Mouse (Mus musculus) Patski (cell line): ENCODE data around the gene Khdc4. TPM values are rescaled to one million over a fixed set of nuclear protein-coding genes. Genes with fewer than 3 reads are reported as not detected.

Experiments used
- ATAC-seq: fragments of 100-300 bp; one replicate; pipeline ENCODE4 v1.8.0; 2021
- CTCF ChIA-PET: fragments of 350-600 bp; sonication (Branson Sonifier 250); formaldehyde crosslinking; loops from one replicate; lab custom pipeline; 2022; ENCODE audit warnings: inconsistent platforms; lab: Charles Lee
- POLR2A ChIA-PET: fragments of 350-600 bp; sonication (Branson Sonifier 250); formaldehyde crosslinking; loops from one replicate; lab custom pipeline; 2022; ENCODE audit warnings: antibody characterized with exemption, inconsistent platforms; lab: Charles Lee
- DNase-seq: peaks from one replicate; pipeline ENCODE4 v3.0.0-alpha.2; 2011; ENCODE audit warnings: low read depth, low spot score
- H3K27me3 ChIP-seq: fragments of 371-371 bp; one replicate; pipeline ENCODE4 v1.5.1; 2021
- CTCF ChIP-seq: fragments of 100-300 bp; IDR thresholded peaks from one replicate; pipeline ENCODE4 v1.5.1; 2021
- in situ Hi-C: fragments of 300-500 bp; cut with MboI; formaldehyde crosslinking; loops from 3 replicates; pipeline ENCODE4 v1.11.1; 2018; ENCODE audit warnings: low pct_unique_long_range_greater_than_20kb, mixed read lengths
- polyA plus RNA-seq: library from polyadenylated mRNA; unstranded; gene quantifications from one replicate; pipeline ENCODE4 v1.2.3, GENCODE M21; 2021

Khdc4 gene
- polyA plus RNA-seq, 1 experiment from 2014 or later, result 112 TPM

DNA sequence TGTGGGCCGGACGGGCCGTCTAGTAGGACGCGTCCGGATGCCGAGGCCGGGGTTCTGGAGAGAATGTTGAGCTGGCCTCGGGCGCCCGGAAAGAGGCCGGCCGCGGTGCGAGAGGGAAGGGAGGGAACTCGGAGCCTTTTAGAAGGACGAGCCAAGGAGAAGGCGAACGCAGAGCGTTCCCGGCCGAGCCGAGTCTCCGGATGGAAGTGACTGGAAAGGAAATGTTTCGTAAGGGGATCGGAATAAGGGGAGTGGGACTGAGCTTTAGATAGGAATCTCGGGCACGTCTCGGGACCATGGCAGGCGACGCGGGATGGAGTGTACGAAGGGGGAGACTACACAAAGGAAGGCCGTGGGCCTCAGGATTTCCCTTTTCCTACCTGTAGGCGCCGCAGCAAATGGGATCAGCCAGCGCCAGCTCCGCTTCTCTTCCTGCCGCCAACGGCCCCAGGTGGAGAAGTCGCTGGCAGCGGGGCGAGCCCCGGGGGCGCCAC is 402 bp downstream of the Khdc4 start:
- in situ Hi-C loops, result loop anchor here (25.0 kb wide), 1 partner anchor 526 kb away; the partner anchor contains the start of genes Gba and Thbs3
- ATAC-seq (peak; percentile 51), DNase-seq (no peak)
- H3K27me3 ChIP-seq, result no peaks in the 10 kb centered on the region
- POLR2A ChIA-PET, result interaction anchor here (0.7 to 1.3 kb wide), 6 partner anchors 10 to 70 kb away, joined by 3 to 5 read pairs (median 3); no protein-coding TSS in a partner anchor
- CTCF ChIA-PET, result interaction anchor here (0.8 to 2.3 kb wide), 4 partner anchors 10 to 53 kb away, joined by 3 to 11 read pairs (median 4); no protein-coding TSS in a partner anchor
- TF ChIP-seq CTCF, result no peak

DNA sequence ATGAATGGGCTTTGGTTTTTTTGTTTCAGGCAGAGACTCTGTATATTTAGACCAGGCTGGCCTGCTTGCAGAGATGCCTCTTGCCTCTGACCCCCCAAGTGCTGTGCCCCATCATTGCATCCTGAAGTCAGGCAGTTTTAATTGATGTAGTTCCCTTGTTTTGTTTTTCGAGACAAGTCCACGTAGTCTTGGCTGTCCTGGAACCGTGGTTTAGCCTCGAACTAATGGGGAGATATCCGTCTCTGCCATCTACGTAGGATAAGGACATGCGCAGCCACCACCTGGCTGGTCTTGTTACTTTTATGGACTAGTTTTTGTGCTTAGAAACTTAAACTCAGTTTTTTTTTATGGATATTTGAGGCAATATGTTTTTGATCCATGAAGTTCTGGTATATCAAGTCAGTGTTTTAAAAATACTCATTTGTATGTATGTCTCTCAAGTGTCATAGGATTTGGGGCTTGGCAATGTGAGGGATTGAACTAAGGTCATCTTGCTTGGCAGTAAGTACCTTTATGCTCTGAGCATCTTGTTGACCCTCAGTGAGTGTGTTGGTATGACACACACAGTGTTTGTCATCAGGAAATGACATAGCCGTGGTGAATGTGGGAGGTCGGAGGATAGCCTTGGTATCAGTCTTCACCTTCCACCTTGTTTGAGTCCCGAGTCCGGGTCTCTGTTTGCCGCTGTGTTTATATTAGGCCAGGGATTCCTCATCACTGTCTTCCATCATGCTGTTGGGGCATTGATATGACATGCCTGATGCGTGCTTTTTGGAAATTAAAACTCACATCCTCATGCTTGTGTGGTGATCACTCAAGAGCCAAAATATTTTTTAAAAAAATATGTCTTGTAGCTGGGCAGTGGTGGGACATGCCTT is 1.4 kb downstream of the Khdc4 start:
- no peaks in the 10 kb centered on the region for H3K27me3 ChIP-seq
- ChIA-PET POLR2A (interaction anchor here (0.7 to 1.3 kb wide), 5 partner anchors 11 to 69 kb away, joined by 3 to 5 read pairs (median 3); no protein-coding TSS in a partner anchor), CTCF (interaction anchor here (0.7 to 2.1 kb wide), 4 partner anchors 10 to 169 kb away, joined by 3 to 6 read pairs (median 4); no protein-coding TSS in a partner anchor)
- TF ChIP-seq CTCF, result no peak
- in situ Hi-C loops, result loop anchor here (25.0 kb wide), 1 partner anchor 525 kb away; the partner anchor contains the start of genes Gba and Thbs3
- DNase-seq (no peak), ATAC-seq (no peak)

DNA sequence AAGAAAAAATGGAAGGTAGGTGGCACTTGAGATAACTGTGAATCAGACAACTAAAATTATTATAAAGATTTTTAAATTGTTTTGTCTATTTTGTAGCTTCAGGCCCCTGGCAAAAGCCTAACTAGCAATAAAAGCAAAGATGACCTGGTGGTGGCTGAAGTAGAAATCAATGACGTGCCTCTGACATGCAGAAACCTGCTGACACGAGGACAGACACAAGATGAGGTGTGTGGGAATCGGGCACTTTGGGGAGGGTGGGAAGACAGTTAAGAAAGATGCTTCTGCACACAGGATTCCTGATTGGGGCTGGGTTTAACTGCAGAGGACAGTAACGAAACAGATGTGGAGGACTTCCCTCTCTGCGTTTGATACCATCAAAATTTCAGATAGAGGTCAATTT is 3.5 kb downstream of the Khdc4 start:
- POLR2A ChIA-PET, result no interaction called here
- no peak for DNase-seq
- ATAC-seq, result no peak
- in situ Hi-C loops, result loop anchor here (25.0 kb wide), 1 partner anchor 523 kb away; the partner anchor contains the start of genes Gba and Thbs3
- TF ChIP-seq CTCF, result no peak
- CTCF ChIA-PET, result interaction anchor here (1.1 to 2.1 kb wide), 5 partner anchors 10 to 25 kb away, joined by 3 to 6 read pairs (median 4); no protein-coding TSS in a partner anchor
- no peaks in the 10 kb centered on the region for H3K27me3 ChIP-seq

DNA sequence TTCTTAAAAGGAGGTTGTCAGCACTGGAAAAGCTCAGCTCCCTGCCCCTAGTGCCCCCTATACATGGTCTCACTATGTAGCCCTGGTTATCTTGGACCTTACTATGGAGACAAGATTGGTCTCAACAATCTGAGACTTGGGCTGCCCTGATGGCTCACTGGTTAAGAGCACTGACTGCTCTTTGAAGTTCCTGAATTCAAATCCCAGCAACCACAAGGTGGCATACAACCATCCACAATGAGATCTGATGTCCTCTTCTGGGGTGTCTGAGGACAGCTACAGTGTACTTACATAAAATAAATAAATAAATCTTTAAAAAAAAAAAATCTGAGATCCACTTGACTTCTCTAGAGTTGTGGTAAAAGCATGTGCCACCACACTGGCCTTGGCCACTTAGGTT is 9.9 kb downstream of the Khdc4 start:
- in situ Hi-C loops, result loop anchor here (25.0 kb wide), 1 partner anchor 517 kb away; the partner anchor contains the start of genes Gba and Thbs3
- ATAC-seq, result no peak
- ChIA-PET POLR2A (no interaction called here), CTCF (interaction anchor here (1.2 to 1.4 kb wide), 2 partner anchors 29 to 57 kb away, joined by 3 to 6 read pairs; no protein-coding TSS in a partner anchor)
- H3K27me3 ChIP-seq, result no peaks in the 10 kb centered on the region
- peak; percentile 22 for TF ChIP-seq CTCF
- no peak for DNase-seq

DNA sequence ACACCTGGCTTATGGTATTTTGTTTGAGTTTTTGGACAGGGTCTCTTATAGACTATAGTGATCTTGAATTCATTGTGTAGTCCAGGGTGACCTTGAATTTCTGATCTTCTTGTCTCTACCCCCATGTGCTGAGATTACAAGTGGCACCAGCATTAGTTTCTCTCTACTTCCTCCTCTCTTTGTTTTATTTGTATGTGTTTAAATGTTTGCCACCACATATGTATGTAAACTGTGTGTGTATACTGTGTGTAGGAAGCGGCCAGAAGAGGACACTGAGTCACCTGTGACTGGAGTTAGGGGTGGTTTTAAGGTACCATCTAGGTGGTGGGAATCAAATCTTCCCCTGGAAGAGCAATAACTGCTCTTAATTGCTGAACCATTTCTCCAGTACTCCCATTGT is 12.4 kb downstream of the Khdc4 start:
- ATAC-seq (no peak), DNase-seq (no peak)
- ChIA-PET POLR2A (no interaction called here), CTCF (interaction anchor here (1.5 to 9.0 kb wide), 3 partner anchors 10 to 91 kb away, joined by 4 to 92 read pairs (median 4); partner anchors contain the start of gene Rit1)
- no peak for TF ChIP-seq CTCF
- in situ Hi-C loops, result loop anchor here (25.0 kb wide), 1 partner anchor 514 kb away; the partner anchor contains the start of genes Gba and Thbs3
- H3K27me3 ChIP-seq, result no peaks in the 10 kb centered on the region

DNA sequence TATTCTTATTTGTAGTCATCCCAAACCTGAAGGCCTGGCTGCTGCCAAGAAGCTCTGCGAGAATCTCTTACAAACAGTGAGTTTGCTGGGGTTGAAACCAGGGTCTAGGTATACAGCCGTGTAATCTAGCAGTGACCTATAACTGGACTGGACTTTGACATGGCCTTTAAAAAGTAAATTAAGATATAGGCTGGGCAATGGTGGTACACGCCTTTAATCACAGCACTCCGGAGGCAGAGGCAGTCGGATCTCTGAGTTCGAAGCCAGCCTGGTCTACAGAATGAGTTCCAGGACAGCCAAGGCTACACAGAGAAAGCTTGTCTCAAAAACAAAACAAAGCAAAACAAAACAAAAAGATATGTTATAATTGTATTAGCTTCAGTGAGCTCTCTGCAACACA is 13.2 kb downstream of the Khdc4 start:
- TF ChIP-seq CTCF, result no peak
- in situ Hi-C loops, result loop anchor here (25.0 kb wide), 1 partner anchor 513 kb away; the partner anchor contains the start of genes Gba and Thbs3
- ChIA-PET CTCF (interaction anchor here (1.0 to 9.0 kb wide), 4 partner anchors 10 to 91 kb away, joined by 3 to 92 read pairs (median 4); partner anchors contain the start of gene Rit1), POLR2A (no interaction called here)
- DNase-seq (no peak), ATAC-seq (no peak)
- no peaks in the 10 kb centered on the region for H3K27me3 ChIP-seq

DNA sequence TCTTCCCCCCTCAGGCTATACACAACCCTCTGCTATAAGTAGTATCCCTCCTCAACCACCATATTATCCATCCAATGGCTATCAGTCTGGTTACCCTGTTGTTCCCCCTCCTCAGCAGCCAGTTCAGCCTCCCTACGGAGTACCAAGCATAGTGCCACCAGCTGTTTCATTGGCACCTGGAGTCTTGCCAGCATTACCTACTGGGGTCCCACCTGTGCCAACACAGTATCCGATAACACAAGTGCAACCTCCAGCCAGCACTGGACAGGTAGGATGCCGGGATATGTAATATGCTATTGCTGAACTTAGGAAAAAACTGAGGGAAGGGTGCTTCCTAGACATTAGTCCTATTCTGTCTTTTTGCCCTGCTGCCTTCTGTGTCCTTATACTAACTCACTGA is 14.6 kb downstream of the Khdc4 start:
- DNase-seq (no peak), ATAC-seq (no peak)
- ChIA-PET CTCF (interaction anchor here (0.9 to 9.0 kb wide), 4 partner anchors 11 to 57 kb away, joined by 3 to 92 read pairs (median 3); partner anchors contain the start of gene Rit1), POLR2A (no interaction called here)
- TF ChIP-seq CTCF, result no peak
- in situ Hi-C loops, result no loop called here
- H3K27me3 ChIP-seq, result no peaks in the 10 kb centered on the region

DNA sequence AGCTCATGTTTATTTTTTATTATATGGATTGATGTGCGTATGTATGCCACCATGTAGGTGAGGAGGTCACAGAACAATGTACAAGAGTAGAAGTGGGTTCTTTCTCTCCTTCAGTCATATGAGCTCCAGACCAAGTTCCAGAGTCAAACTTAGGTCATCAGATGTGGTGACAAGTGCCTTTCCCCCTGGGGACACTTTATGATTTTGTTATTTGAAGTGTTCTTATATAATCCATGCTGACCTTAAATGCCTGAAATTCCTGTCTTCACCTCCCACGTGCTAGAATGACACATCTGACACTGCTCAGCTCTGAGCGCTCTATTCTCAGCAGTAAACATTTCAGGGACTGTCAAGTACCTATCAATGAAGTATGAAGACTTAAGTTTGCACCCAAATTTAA is 15.6 kb downstream of the Khdc4 start:
- CTCF ChIA-PET, result interaction anchor here (1.0 to 9.0 kb wide), 4 partner anchors 12 to 43 kb away, joined by 3 to 92 read pairs (median 3); partner anchors contain the start of gene Rit1
- in situ Hi-C loops, result no loop called here
- no peak for ATAC-seq
- H3K27me3 ChIP-seq, result no peaks in the 10 kb centered on the region
- no peak for TF ChIP-seq CTCF
- POLR2A ChIA-PET, result interaction anchor here (0.6 to 0.8 kb wide), 2 partner anchors 18 to 26 kb away, joined by 3 to 5 read pairs; no protein-coding TSS in a partner anchor
- no peak for DNase-seq

DNA sequence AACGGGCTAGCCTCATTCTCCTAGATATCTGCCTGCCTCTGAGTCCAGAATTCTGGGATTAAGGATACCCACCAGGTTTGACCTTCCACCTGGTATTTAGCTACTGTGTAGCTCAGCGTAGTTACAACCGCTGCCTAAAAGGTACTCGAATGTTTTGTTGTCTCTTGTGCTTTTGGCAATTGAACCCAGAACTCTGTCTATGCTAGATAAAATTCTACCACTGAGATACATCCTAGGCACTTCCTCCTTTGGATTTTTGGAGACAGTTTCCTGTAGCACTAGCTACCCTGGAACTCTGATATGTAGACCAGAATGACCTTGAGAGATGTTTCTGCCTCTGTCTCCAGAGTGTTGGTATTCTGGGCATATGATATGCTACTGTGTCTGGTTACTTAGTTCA is 28.1 kb downstream of the Khdc4 start:
- no peak for TF ChIP-seq CTCF
- in situ Hi-C loops, result no loop called here
- ChIA-PET POLR2A (interaction anchor here (0.6 to 1.1 kb wide), 2 partner anchors 8 to 11 kb away, joined by 3 read pairs; no protein-coding TSS in a partner anchor), CTCF (interaction anchor here (0.7 to 9.9 kb wide), 5 partner anchors 13 to 159 kb away, joined by 3 to 92 read pairs (median 4); no protein-coding TSS in a partner anchor)
- ATAC-seq (no peak), DNase-seq (no peak)
- H3K27me3 ChIP-seq, result no peaks in the 10 kb centered on the region
